Mouse (Mus musculus) liver, adult 2 months (tissue): ENCODE measurements around the gene Pa2g4. TPM values are rescaled to one million over a fixed set of nuclear protein-coding genes. Genes with fewer than 3 reads are reported as not detected.
A peak's percentile ranks its signal among the peaks of the same experiment; 100 is the strongest.
"Not testable (repeated sequence)": the region's sequence is repeated elsewhere in the genome, so short reads cannot be mapped to it uniquely, and the experiment has no call there.

Source experiments
- DNase-seq: peaks from one replicate; pipeline ENCODE4 v3.0.0-alpha.2; 2011; ENCODE audit warnings: low read depth, low spot score; ENCODE audit errors: extremely low read depth
- H3K27ac ChIP-seq: fragments of 200-500 bp; replicated peaks from 2 replicates; pipeline ENCODE4 v1.5.1; 2012; ENCODE audit warnings: low read depth, mild to moderate bottlenecking, control low read depth, inconsistent platforms, low read length; ENCODE audit not compliant: insufficient read depth
- H3K27me3 ChIP-seq: fragments of 200-500 bp; 2 replicates; pipeline ENCODE4 v1.6.1; 2012; ENCODE audit warnings: mild to moderate bottlenecking, moderate library complexity, low read length, inconsistent platforms; ENCODE audit not compliant: control insufficient read depth, insufficient read depth
- H3K36me3 ChIP-seq: fragments of 200-500 bp; 2 replicates; pipeline ENCODE4 v1.6.1; 2012; ENCODE audit warnings: low read length, inconsistent platforms; ENCODE audit not compliant: control insufficient read depth, insufficient read depth
- H3K4me1 ChIP-seq: fragments of 200-500 bp; 2 replicates; pipeline ENCODE4 v1.6.1; 2011; ENCODE audit warnings: low read length; ENCODE audit not compliant: control insufficient read depth, insufficient read depth
- H3K4me3 ChIP-seq: fragments of 200-500 bp; 2 replicates; pipeline ENCODE4 v1.5.1; 2011; ENCODE audit warnings: low read depth, mild to moderate bottlenecking, control low read depth, low read length, moderate library complexity; ENCODE audit not compliant: insufficient read depth
- H3K79me2 ChIP-seq: fragments of 200-500 bp; 2 replicates; pipeline ENCODE4 v1.6.1; 2012; ENCODE audit warnings: inconsistent platforms, mild to moderate bottlenecking, low read length, moderate library complexity; ENCODE audit not compliant: control insufficient read depth, insufficient read depth
- H3K9ac ChIP-seq: fragments of 200-500 bp; 2 replicates; pipeline ENCODE4 v1.6.1; 2012; ENCODE audit warnings: low read depth, mild to moderate bottlenecking, control low read depth, inconsistent platforms, low read length
- CTCF ChIP-seq: fragments of 200-500 bp; IDR thresholded peaks from 2 replicates; pipeline ENCODE4 v1.5.1; 2011; ENCODE audit warnings: low read depth, low read length, control low read depth
- POLR2A ChIP-seq: fragments of 200-500 bp; IDR thresholded peaks from 2 replicates; pipeline ENCODE4 v1.6.1; 2011; ENCODE audit warnings: low read length, control low read depth; ENCODE audit not compliant: insufficient read depth; ENCODE audit errors: extremely low read depth
- WGBS: fragments of 180-500 bp; shearing (Covaris S2); methylation state at CpG from one replicate; pipeline ENCODE4 v1.1.7; 2018; 5-methylcytosine and 5-hydroxymethylcytosine counted together
- polyA plus RNA-seq: library from polyadenylated mRNA; depleted of rRNA; stranded (reverse); fragments of >200 nt; gene quantifications from 2 replicates; pipeline ENCODE4 v1.2.3, GENCODE M21; 2012; rRNA removed
- total RNA-seq: library from RNA; depleted of rRNA; stranded (reverse); fragments of >200 nt; gene quantifications from 2 replicates; pipeline ENCODE4 v1.2.3, GENCODE M21; 2014; rRNA removed

Gene Pa2g4
- total RNA-seq (24.7 and 30.0 TPM in 2 replicates), polyA plus RNA-seq (17.6 and 17.8 TPM in 2 replicates)

DNA sequence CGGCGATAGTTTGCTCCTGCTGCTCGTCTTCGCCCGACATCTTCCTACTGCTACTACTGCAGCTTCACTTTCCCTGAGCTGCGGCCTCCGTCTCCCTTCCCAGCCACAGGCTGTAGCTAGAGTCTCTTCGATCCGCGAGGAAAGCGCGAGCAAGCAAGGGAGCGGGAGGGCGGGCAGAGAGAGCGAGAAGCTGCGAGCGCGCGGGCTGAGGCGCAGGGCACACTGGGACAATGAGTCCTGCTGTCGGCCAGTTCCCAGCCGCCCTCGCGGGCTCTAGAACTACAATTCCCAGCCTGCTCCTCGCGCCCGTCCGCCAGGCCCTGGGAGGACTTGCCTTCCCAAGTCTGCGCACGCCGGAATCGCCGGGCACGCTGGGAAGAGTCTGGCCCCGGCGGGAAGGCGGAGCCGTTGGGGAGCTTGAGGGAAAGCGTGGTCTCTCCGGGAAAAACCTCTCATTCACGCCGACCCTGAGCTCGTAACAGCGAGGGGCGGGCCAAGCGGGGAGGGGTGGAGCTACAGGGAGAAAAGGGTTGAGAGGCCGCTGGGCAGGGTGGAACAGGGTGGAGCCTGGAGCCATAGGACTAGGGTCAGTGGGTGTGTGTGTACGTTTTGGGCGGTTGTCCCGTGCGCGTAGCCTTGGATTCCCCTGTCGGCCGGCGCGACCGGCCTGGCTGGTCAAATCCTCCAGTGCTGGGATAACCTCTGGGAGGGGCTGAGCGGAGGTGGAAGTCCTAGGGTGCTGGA, at the start of gene Pa2g4:
Gene Pa2g4 (minus strand): TSS at position 200 of the 744 bp plus-strand sequence.
- under 1% methylated on average over 58 of the region's 58 CpGs for WGBS
- H3K79me2 ChIP-seq: peaks cover 7% of the 10 kb centered on the region; the same call in 1 of the 2 replicates
- H3K27me3 ChIP-seq: no peaks in the 10 kb centered on the region
- DNase-seq: peak; percentile 94
- H3K27ac ChIP-seq: peak within 1 kb of the TSS; percentile 70
- H3K4me3 ChIP-seq: peak within 1 kb of the TSS; percentile 83
- H3K9ac ChIP-seq: peak within 1 kb of the TSS; percentile 92
- peaks cover 6% of the 10 kb centered on the region for H3K4me1 ChIP-seq
- peaks cover 34% of the 10 kb centered on the region for H3K36me3 ChIP-seq
- TF ChIP-seq POLR2A (peak; percentile 89), CTCF (no peak)

DNA sequence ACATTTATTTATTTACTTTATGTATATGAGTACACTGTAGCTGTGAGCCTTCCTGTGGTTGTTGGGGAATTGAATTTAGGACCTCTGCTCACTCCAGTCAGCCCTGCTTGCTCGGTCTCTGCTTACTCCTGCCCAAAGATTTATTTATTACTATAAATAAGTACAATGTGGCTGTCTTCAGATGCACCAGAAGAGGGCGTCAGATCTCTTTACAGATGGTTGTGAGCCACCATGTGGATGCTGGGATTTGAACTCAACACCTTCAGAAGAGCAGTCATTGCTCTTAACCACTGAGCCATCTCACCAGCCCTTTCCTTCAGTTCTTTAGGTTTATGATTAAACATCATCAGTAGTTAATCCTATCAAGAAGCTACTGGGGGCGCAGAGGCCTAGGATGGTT, 49.1 kb upstream of the Pa2g4 start:
- 62% methylated on average over 3 of the region's 3 CpGs for WGBS
- H3K9ac ChIP-seq: no peak overlapping the region
- no peaks in the 10 kb centered on the region for H3K27me3 ChIP-seq
- no peak overlapping the region for H3K27ac ChIP-seq
- H3K4me3 ChIP-seq: no peak overlapping the region
- H3K4me1 ChIP-seq: 0 out of 2 replicates have a peak, but pooled peaks cover 2% of the 10 kb centered on the region
- no peaks in the 10 kb centered on the region for H3K36me3 ChIP-seq
- TF ChIP-seq CTCF (0 out of 2 replicates have a peak, but pooled peaks have one; percentile 7), POLR2A (no peak)
- H3K79me2 ChIP-seq: no peaks in the 10 kb centered on the region
- DNase-seq: no peak

DNA sequence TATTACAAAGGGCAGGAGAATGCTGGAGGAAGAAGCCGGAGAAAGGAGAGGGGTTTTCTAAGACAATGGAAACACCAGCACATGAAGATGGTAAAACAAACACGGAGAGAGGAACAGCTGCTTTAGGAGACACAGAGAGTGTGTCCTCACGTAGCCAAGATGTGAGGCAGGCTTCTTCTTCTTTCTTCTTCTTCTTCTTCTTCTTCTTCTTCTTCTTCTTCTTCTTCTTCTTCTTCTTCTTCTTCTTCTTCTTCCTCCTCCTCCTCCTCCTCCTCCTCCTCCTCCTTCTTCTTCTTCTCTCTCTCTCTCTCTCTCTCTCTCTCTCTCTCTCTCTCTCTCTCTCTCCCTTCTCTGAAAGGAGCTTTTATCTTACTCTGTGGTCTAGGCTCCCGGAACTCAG, 48.0 kb upstream of the Pa2g4 start:
- DNase-seq, H3K4me1 ChIP-seq, H3K4me3 ChIP-seq, H3K79me2 ChIP-seq, H3K27ac ChIP-seq, H3K36me3 ChIP-seq, H3K27me3 ChIP-seq, H3K9ac ChIP-seq: not testable (repeated sequence)
- WGBS: 73% methylated on average over 4 of the region's 4 CpGs

DNA sequence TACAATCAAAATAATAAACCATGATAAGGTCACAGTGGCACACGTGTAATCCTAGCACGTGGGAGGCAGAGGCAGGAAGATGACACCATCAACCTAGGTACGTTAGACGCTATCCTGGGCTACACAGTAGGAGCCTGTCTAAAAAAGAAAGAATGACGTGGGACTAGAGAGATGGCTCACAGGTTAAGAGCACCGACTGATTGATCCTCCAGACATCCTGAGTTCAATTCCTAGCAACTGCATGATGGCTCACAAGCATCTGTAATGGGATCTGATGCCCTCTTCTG, 47.3 kb upstream of the Pa2g4 start:
- WGBS: 39% methylated on average over 6 of the region's 6 CpGs
- TF ChIP-seq CTCF (no peak), POLR2A (no peak)
- H3K4me3 ChIP-seq: no peak overlapping the region
- no peaks in the 10 kb centered on the region for H3K27me3 ChIP-seq
- H3K36me3 ChIP-seq: no peaks in the 10 kb centered on the region
- H3K79me2 ChIP-seq: no peaks in the 10 kb centered on the region
- H3K4me1 ChIP-seq: 0 out of 2 replicates have a peak, but pooled peaks cover 2% of the 10 kb centered on the region
- H3K9ac ChIP-seq: no peak overlapping the region
- no peak overlapping the region for H3K27ac ChIP-seq
- DNase-seq: no peak

DNA sequence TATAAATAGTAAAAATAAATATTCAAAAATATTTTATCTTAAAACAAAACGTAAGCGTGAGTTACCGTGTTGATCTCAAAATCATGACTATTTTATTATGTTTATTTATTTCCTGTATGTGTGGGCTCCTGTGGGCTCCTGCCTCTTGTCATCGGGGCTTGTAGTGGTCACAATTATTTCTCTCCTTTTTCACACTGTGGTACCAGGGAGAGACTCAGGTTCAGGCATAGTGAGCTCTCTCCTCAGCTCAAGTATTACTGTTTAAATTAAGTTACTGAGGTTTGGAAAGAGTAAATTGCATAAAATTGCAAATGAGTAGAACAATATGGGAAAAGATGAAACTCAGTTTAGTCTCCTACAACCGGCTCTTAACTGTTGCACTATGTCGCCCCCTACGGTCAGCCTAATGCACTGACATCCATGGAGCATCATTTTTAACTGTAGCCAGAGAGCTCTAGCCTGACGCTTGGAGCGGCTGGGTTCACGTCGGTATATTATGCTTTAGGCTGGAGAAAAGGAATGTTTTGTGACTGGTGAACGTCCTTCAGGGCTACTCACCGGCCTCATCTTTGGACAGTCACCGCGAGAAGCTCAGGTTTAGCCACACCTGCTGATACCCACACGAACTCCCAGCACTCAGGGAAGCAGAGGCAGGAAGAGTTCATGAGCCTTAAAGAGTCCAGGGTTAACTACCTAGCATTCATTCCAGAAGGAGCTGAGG, 46.8 kb upstream of the Pa2g4 start:
- Histone ChIP-seq H3K9ac (no peak overlapping the region), H3K4me1 (0 out of 2 replicates have a peak, but pooled peaks cover 2% of the 10 kb centered on the region), H3K79me2 (no peaks in the 10 kb centered on the region), H3K27ac (no peak overlapping the region), H3K4me3 (no peak overlapping the region), H3K36me3 (no peaks in the 10 kb centered on the region), H3K27me3 (no peaks in the 10 kb centered on the region)
- peak; percentile 67 for DNase-seq
- 12% methylated on average over 16 of the region's 16 CpGs for WGBS
- no peak for TF ChIP-seq POLR2A
- TF ChIP-seq CTCF: peak; percentile 80

DNA sequence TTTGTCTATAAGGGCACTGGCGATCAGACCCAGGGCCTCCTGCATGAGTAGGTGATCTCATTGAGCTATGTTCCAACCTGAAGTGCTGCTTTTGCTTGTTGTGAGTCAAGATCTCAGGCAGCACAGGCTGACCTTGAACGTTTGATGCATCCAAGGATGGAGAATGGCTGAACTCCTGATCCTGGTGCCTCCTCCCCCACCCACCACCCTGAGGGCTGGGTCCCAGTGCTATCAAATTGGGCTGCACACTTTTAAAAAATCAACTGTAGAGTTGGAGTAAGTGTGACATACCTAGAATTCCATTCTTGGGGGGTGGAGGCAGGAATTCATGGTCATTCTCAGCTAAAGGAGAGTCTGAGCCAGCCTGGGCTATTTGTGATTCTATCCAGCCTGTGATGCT, 40.7 kb upstream of the Pa2g4 start:
- TF ChIP-seq CTCF: no peak
- TF ChIP-seq POLR2A: no peak
- Histone ChIP-seq H3K9ac (no peak overlapping the region), H3K79me2 (no peaks in the 10 kb centered on the region), H3K4me1 (peaks cover 3% of the 10 kb centered on the region; the same call in 1 of the 2 replicates), H3K36me3 (no peaks in the 10 kb centered on the region), H3K4me3 (no peak overlapping the region), H3K27me3 (no peaks in the 10 kb centered on the region), H3K27ac (no peak overlapping the region)
- WGBS: 64% methylated on average over 2 of the region's 2 CpGs
- no peak for DNase-seq
